Mouse (Mus musculus): ENCODE measurements at regions not wholly inside any gene's neighbourhood (a gene's known extent, or its start where the extent isn't known, plus 50 kb on each side); places are given as distances from the start of the nearest gene placed in this dataset.

GRCm38 (mm10) chr4:125765171-125765570 is 259.2 kb upstream of the Csf3r start:
- DNase-seq (ENCODE audit: low spot score in 2 of 2): no peak

- DNase-seq (ENCODE audit: low spot score in 2 of 2): no peak
These were observed 247.2 kb upstream of the Csf3r start for GRCm38 (mm10) chr4:125777126-125777525.

GRCm38 (mm10) chr4:125780113-125780512 is 244.2 kb upstream of the Csf3r start:
- no peak for DNase-seq (ENCODE audit: low spot score in 2 of 2)

GRCm38 (mm10) chr4:125780921-125781487 is 243.3 kb upstream of the Csf3r start:
- DNase-seq (ENCODE audit: low spot score in 2 of 2): no peak

- DNase-seq (ENCODE audit: low spot score in 2 of 2): no peak
These were observed 242.0 kb upstream of the Csf3r start for GRCm38 (mm10) chr4:125782346-125782745.

GRCm38 (mm10) chr4:125786083-125786482 is 238.3 kb upstream of the Csf3r start:
- no peak for DNase-seq (ENCODE audit: low spot score in 2 of 2)

- no peak for DNase-seq (ENCODE audit: low spot score in 2 of 2)
These were observed 229.7 kb upstream of the Csf3r start for GRCm38 (mm10) chr4:125794679-125795078.

GRCm38 (mm10) chr4:125807923-125808322 is 216.4 kb upstream of the Csf3r start:
- no peak for DNase-seq (ENCODE audit: low spot score in 2 of 2)

- no peak for DNase-seq (ENCODE audit: low spot score in 2 of 2)
These were observed 214.8 kb upstream of the Csf3r start for GRCm38 (mm10) chr4:125809446-125810108.

- no peak for DNase-seq (ENCODE audit: low spot score in 2 of 2)
These were observed 214.1 kb upstream of the Csf3r start for GRCm38 (mm10) chr4:125810247-125810646.

- no peak for DNase-seq (ENCODE audit: low spot score in 2 of 2)
These were observed 210.0 kb upstream of the Csf3r start for GRCm38 (mm10) chr4:125814311-125814710.

- DNase-seq (ENCODE audit: low spot score in 2 of 2): no peak
These were observed 209.1 kb upstream of the Csf3r start for GRCm38 (mm10) chr4:125815276-125815675.

GRCm38 (mm10) chr4:125824525-125824924 is 199.8 kb upstream of the Csf3r start:
- no peak for DNase-seq (ENCODE audit: low spot score in 2 of 2)

GRCm38 (mm10) chr4:125826416-125826815 is 197.9 kb upstream of the Csf3r start:
- DNase-seq (ENCODE audit: low spot score in 2 of 2): no peak

GRCm38 (mm10) chr4:125835250-125835649 is 189.1 kb upstream of the Csf3r start:
- no peak for DNase-seq (ENCODE audit: low spot score in 2 of 2)

GRCm38 (mm10) chr4:125847568-125847967 is 176.8 kb upstream of the Csf3r start:
- DNase-seq (ENCODE audit: low spot score in 2 of 2): no peak

- DNase-seq (ENCODE audit: low spot score in 2 of 2): peak; percentile 20 to 70
These were observed 174.1 kb upstream of the Csf3r start for GRCm38 (mm10) chr4:125850300-125850699.

GRCm38 (mm10) chr4:125852545-125852944 is 171.8 kb upstream of the Csf3r start:
- no peak for DNase-seq (ENCODE audit: low spot score in 2 of 2)

- DNase-seq (ENCODE audit: low spot score in 2 of 2): no peak
These were observed 168.3 kb upstream of the Csf3r start for GRCm38 (mm10) chr4:125855983-125856591.

GRCm38 (mm10) chr4:125856781-125857180 is 167.6 kb upstream of the Csf3r start:
- no peak for DNase-seq (ENCODE audit: low spot score in 2 of 2)

- no peak for DNase-seq (ENCODE audit: low spot score in 2 of 2)
These were observed 159.3 kb upstream of the Csf3r start for GRCm38 (mm10) chr4:125865057-125865456.

GRCm38 (mm10) chr4:125865728-125866127 is 158.6 kb upstream of the Csf3r start:
- DNase-seq (ENCODE audit: low spot score in 2 of 2): no peak

GRCm38 (mm10) chr4:125871211-125871610 is 153.1 kb upstream of the Csf3r start:
- DNase-seq (ENCODE audit: low spot score in 2 of 2): no peak
